Comparison of ENCODE assay signal across 8 mouse cellular contexts in genomic region chr5:124628448-124629363, GRCm38 (mm10). TPM values are rescaled to one million over a fixed set of nuclear protein-coding genes. Genes with fewer than 3 reads are reported as not detected.
DNase-seq lines count a peak whose midpoint lies in the region; ATAC-seq and TF ChIP-seq lines count a peak whose summit lies in the region.

Atp6v0a2 (plus strand) TSS chr5:124628576.

- H3K27ac ChIP-seq in cortical plate, adult 2 months (ENCODE audit: insufficient read depth, low read length), result peak within 1 kb of the TSS; percentile 32; the same call in 1 of the 2 replicates

- TF ChIP-seq POLR2A in cortical plate, adult 2 months (IDR thresholded peaks at IDR 0.05; ENCODE audit: extremely low read depth, insufficient read depth, low read length), result peak; percentile 33; the same call in 1 of the 2 replicates

- H3K4me3 ChIP-seq in cortical plate, adult 2 months (ENCODE audit: insufficient read depth, low read length), result peak within 1 kb of the TSS; percentile 86

- peaks cover 7% of the 10 kb centered on the region for H3K4me1 ChIP-seq in cortical plate, adult 2 months (ENCODE audit: control insufficient read depth, insufficient read depth, low read length)

- TF ChIP-seq CTCF in cortical plate, adult 2 months (IDR thresholded peaks at IDR 0.05; ENCODE audit: extremely low read depth, insufficient read depth, low read length), result no peak

- peak; percentile 98 for DNase-seq in gastrocnemius, postnatal 10 days
- peak; percentile 95 for DNase-seq in induced T-regulatory cell, adult 2 months (ENCODE audit: low read depth)
- DNase-seq in left cerebral cortex, adult 9 months (ENCODE audit: low spot score in 2 of 2), result peak; percentile 81 to 93
- peak; percentile 96 for DNase-seq in right cerebral cortex, postnatal 14 days
- peak; percentile 94 to 95 for DNase-seq in urinary bladder, postnatal 36 days (ENCODE audit: low spot score in 2 of 2)

- ATAC-seq in activated CD4-positive, CD25-positive, alpha-beta regulatory T cell, adult 4 months, result peak; percentile 91
- peak; percentile 91 for ATAC-seq in megakaryocyte progenitor cell, adult 5-6 weeks (replicated peaks; ENCODE audit: poor library complexity)

RNA-seq across cellular contexts. Expression of gene Atp6v0a2, which starts in this region (rescaled TPM):
- polyA plus RNA-seq in activated CD4-positive, CD25-positive, alpha-beta regulatory T cell, adult 4 months (2017; shearing (Covaris generic)), result 10 to 100 TPM; 25.5 to 32.0 TPM
- 46.2 and 48.0 TPM in 2 replicates for polyA plus RNA-seq in cortical plate, adult 2 months (2012; rRNA removed)
- 10 to 100 TPM; 20.4 to 25.7 TPM for total RNA-seq in gastrocnemius, postnatal 10 days (2021)
- 13.8 and 14.0 TPM in 2 replicates for total RNA-seq in megakaryocyte progenitor cell, adult 5-6 weeks (2015)
- total RNA-seq in megakaryocyte progenitor cell, adult 5-6 weeks (2017), result 13.5 and 15.4 TPM in 2 replicates

Comparison
In these comparisons a context has a peak if more than half of its experiments do, and no peak if none do; other contexts are left out.
1. Peak in every context shown above with its lines: DNase-seq, ATAC-seq, H3K4me3 ChIP-seq and H3K27ac ChIP-seq.